Mouse (Mus musculus): ENCODE measurements around the gene Clpp. TPM values are rescaled to one million over a fixed set of nuclear protein-coding genes. Genes with fewer than 3 reads are reported as not detected.

The Clpp gene
- total and polyA plus RNA-seq, 3 experiments, result 72.1 to 155 (median 84.9) TPM

DNA sequence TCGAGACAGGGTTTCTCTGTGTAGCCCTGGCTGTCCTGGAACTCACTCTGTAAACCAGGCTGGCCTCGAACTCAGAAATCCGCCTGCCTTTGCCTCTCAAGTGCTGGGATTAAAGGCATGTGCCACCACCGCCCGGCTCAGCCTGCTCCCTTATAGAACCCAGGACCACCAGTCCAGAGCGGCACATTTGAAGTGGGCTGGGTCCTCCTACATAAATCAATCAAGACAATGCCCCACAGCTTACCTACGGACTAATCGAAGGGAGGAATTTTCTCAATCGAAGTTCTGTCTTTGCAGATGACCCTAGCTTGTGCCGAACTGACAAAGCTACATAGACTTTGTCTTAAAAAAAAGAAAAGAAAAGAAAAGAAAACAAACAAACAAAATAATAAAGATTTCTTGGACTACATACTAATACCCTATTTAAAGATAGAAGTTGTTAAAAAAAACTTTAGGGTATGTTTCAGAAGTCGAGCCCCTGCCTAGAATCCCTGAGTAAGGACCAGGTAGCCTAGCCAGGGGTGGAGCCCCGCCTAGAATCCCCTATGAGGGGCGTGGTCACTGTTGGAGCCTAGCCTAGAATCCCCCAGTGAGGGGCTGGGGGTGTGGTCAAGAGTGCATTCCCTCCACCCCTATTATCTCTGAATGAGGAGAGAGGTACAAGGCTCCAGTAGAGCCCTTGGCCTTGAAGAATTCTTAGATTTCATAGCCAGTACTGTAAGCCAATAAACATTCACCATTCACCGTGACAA lies 16.0 kb upstream of the Clpp start:
- TF ChIP-seq POLR2A (IDR thresholded peaks at IDR 0.05; ENCODE audit: insufficient read depth, low read depth, low read length), result no peak
- TF ChIP-seq EP300 (IDR thresholded peaks at IDR 0.05; ENCODE audit: insufficient read depth, low read depth, low read length), result no peak
- no peak for TF ChIP-seq CTCF (IDR thresholded peaks at IDR 0.05)
- intact Hi-C loops (cut with DNase I), result no loop called here
- H3K79me2 ChIP-seq (replicated peaks; ENCODE audit: control insufficient read depth, insufficient read depth, low read length), result no peaks in the 10 kb centered on the region
- no peaks in the 10 kb centered on the region for H3K4me1 ChIP-seq (ENCODE audit: control insufficient read depth, insufficient read depth, low read length)
- no peaks in the 10 kb centered on the region for H3K27me3 ChIP-seq (ENCODE audit: control insufficient read depth, insufficient read depth, low read length)
- no peak for DNase-seq
- H3K4me3 ChIP-seq, result no peak overlapping the region
- no peak overlapping the region for H3K9ac ChIP-seq (ENCODE audit: low read depth, low read length)
- no peaks in the 10 kb centered on the region for H3K36me3 ChIP-seq (ENCODE audit: control insufficient read depth, insufficient read depth, low read length)
- H3K27ac ChIP-seq, result no peak overlapping the region
- WGBS, result 62% methylated on average over 13 of the region's 14 CpGs

DNA sequence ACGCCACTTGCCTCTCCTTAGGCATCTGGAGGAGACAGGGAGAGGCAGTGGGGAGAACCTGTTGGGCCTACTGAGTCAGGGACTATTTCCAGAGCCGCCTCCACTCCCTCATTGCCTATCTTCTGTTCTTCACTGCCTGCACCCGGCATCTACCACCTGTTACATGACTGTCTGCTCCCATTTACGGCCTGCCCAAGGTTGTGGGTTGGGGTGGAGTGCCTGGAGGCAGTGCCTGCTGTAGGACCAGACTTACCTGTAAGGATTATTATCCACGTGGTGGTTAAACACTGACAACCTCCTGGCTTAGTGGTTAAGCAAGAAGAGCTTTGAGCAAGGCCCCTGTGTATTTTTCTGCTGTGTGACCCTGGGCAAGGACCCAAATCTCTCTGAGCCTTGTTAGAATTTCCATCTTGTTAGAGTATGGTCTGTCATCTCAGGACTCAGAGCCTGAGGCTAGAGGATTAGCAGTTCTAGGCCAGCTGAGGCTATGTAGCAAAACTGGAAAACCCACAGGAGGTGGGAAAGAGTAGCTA lies 15.3 kb upstream of the Clpp start:
- Histone ChIP-seq H3K9ac (ENCODE audit: low read depth, low read length) (no peak overlapping the region), H3K27ac (no peak overlapping the region), H3K79me2 (replicated peaks; ENCODE audit: control insufficient read depth, insufficient read depth, low read length) (no peaks in the 10 kb centered on the region), H3K27me3 (ENCODE audit: control insufficient read depth, insufficient read depth, low read length) (no peaks in the 10 kb centered on the region), H3K4me3 (no peak overlapping the region), H3K4me1 (ENCODE audit: control insufficient read depth, insufficient read depth, low read length) (no peaks in the 10 kb centered on the region), H3K36me3 (ENCODE audit: control insufficient read depth, insufficient read depth, low read length) (no peaks in the 10 kb centered on the region)
- intact Hi-C loops (cut with DNase I), result no loop called here
- no peak for TF ChIP-seq CTCF (IDR thresholded peaks at IDR 0.05)
- no peak for TF ChIP-seq EP300 (IDR thresholded peaks at IDR 0.05; ENCODE audit: insufficient read depth, low read depth, low read length)
- no peak for TF ChIP-seq POLR2A (IDR thresholded peaks at IDR 0.05; ENCODE audit: insufficient read depth, low read depth, low read length)
- DNase-seq, result peak in 1 of 2 experiments; percentile 5
- WGBS, result 76% methylated on average over 5 of the region's 5 CpGs

DNA sequence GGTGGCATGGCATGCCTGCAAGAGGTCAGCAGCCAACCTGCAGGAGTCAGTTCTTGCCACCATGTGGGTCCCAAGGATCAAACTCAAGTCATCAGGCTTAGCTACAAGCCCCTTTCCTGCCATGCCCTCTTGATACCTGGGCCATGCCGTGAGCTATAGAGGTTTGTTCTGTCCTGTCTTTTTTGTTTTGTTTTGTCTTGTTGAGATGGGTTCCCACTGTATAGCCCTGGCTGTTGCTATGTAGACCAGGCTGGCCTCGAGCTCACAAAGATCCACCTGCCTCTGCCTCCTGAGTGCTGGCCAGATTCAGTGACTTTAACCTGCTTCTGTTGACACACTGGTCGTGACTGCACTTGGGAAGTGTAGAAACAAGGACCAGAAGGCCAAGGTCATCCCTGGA lies 14.7 kb upstream of the Clpp start:
- Histone ChIP-seq H3K9ac (ENCODE audit: low read depth, low read length) (no peak overlapping the region), H3K4me1 (ENCODE audit: control insufficient read depth, insufficient read depth, low read length) (no peaks in the 10 kb centered on the region), H3K79me2 (replicated peaks; ENCODE audit: control insufficient read depth, insufficient read depth, low read length) (no peaks in the 10 kb centered on the region), H3K4me3 (no peak overlapping the region), H3K27me3 (ENCODE audit: control insufficient read depth, insufficient read depth, low read length) (no peaks in the 10 kb centered on the region), H3K36me3 (ENCODE audit: control insufficient read depth, insufficient read depth, low read length) (no peaks in the 10 kb centered on the region), H3K27ac (no peak overlapping the region)
- peak in 1 of 2 experiments; percentile 6 for DNase-seq
- TF ChIP-seq POLR2A (IDR thresholded peaks at IDR 0.05; ENCODE audit: insufficient read depth, low read depth, low read length) (no peak), EP300 (IDR thresholded peaks at IDR 0.05; ENCODE audit: insufficient read depth, low read depth, low read length) (no peak), CTCF (IDR thresholded peaks at IDR 0.05) (no peak)
- intact Hi-C loops (cut with DNase I), result no loop called here
- 67% methylated on average over 3 of the region's 3 CpGs for WGBS

GRCm38 (mm10) chr17:56976531-56977390 lies 13.3 kb upstream of the Clpp start:
- Histone ChIP-seq H3K9ac (ENCODE audit: low read depth, low read length) (no peak overlapping the region), H3K4me1 (ENCODE audit: control insufficient read depth, insufficient read depth, low read length) (no peaks in the 10 kb centered on the region), H3K27ac (no peak overlapping the region), H3K4me3 (no peak overlapping the region), H3K36me3 (ENCODE audit: control insufficient read depth, insufficient read depth, low read length) (no peaks in the 10 kb centered on the region), H3K27me3 (ENCODE audit: control insufficient read depth, insufficient read depth, low read length) (no peaks in the 10 kb centered on the region), H3K79me2 (replicated peaks; ENCODE audit: control insufficient read depth, insufficient read depth, low read length) (no peaks in the 10 kb centered on the region)
- intact Hi-C loops (cut with DNase I), result no loop called here
- 63% methylated on average over 8 of the region's 8 CpGs for WGBS
- no peak for TF ChIP-seq CTCF (IDR thresholded peaks at IDR 0.05)
- TF ChIP-seq POLR2A (IDR thresholded peaks at IDR 0.05; ENCODE audit: insufficient read depth, low read depth, low read length), result no peak
- no peak for TF ChIP-seq EP300 (IDR thresholded peaks at IDR 0.05; ENCODE audit: insufficient read depth, low read depth, low read length)
- DNase-seq, result peak in 1 of 2 experiments; percentile 8

- Histone ChIP-seq H3K36me3 (ENCODE audit: control insufficient read depth, insufficient read depth, low read length) (no peaks in the 10 kb centered on the region), H3K27me3 (ENCODE audit: control insufficient read depth, insufficient read depth, low read length) (no peaks in the 10 kb centered on the region), H3K9ac (ENCODE audit: low read depth, low read length) (no peak overlapping the region), H3K27ac (no peak overlapping the region), H3K4me3 (no peak overlapping the region), H3K79me2 (replicated peaks; ENCODE audit: control insufficient read depth, insufficient read depth, low read length) (no peaks in the 10 kb centered on the region), H3K4me1 (ENCODE audit: control insufficient read depth, insufficient read depth, low read length) (no peaks in the 10 kb centered on the region)
- no peak for DNase-seq
- 50% methylated on average over 5 of the region's 8 CpGs for WGBS
- TF ChIP-seq POLR2A (IDR thresholded peaks at IDR 0.05; ENCODE audit: insufficient read depth, low read depth, low read length), result no peak
- no peak for TF ChIP-seq EP300 (IDR thresholded peaks at IDR 0.05; ENCODE audit: insufficient read depth, low read depth, low read length)
- TF ChIP-seq CTCF (IDR thresholded peaks at IDR 0.05), result no peak
- intact Hi-C loops (cut with DNase I), result no loop called here
Observed at GRCm38 (mm10) chr17:56979524-56979923, 10.6 kb upstream of the Clpp start.
